Mouse (Mus musculus): ENCODE results near the gene Uxs1.

Gene Uxs1

GRCm38 (mm10) chr1:43803906-43804474 is 23.6 kb downstream of the Uxs1 start:
- in situ Hi-C loops (cut with MboI; ENCODE audit: unreplicated experiment in 2 of 2): no loop called here

DNA sequence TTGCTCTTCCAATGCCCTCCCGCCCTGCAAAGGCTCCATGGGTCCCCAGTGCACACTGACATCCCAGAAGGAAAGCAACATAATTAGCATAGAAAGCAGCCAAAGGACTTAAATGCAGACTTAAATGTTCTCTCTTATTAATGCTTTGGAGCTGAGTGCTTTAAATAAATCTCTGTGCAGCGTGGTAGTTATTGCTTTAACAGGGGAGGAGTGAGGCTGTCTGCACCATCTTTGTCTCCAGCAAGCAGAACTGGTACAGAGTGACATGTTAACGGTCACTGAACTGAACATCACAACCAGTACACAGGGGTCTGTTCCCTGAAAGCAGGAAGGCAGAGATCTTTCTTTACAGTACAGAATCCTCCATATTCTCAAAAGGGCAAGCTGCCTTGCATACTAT is 29.6 kb downstream of the Uxs1 start:
- in situ Hi-C loops (cut with MboI; ENCODE audit: unreplicated experiment in 2 of 2): no loop called here

DNA sequence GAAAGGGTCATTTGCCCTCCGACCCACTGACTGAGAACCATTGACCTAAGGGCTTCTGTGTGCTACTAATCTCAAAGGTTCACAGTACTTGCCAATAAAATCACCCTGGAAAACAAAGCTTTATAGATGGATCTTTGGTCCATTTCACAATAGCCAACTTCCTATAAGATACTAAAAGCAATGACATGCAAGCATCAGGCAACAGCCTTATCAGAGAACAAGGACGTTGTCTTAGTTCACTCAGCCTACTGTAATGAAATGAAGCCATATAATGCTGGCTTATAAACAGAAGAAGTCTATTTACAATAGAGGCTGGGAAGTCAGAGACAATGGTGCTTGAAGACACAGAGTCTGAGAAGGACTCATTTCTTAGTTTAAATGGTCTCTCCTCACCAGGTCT is 37.8 kb downstream of the Uxs1 start:
- in situ Hi-C loops (cut with MboI; ENCODE audit: unreplicated experiment in 2 of 2): no loop called here

- in situ Hi-C loops (cut with MboI; ENCODE audit: unreplicated experiment in 2 of 2): no loop called here
Measured at GRCm38 (mm10) chr1:43786711-43787110, 40.9 kb downstream of the Uxs1 start.

DNA sequence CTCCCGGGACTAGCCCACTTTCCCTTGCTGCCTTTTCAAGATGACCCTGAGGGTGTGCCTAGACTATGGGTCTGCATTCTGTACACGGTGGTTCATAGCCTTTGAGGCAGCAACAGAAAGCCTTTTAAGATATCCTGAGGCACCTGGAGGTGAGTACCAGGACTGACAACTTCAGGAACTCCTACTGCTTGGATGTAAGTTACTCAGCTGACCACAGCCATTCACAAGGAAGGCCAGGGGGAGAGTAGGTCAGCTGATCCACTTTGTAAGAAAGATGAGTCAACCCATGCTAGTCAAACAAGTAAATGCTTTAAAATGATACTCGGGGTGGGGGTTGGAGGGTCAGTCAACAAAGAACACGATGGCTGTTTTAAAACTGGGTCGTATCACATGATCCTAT is 42.3 kb downstream of the Uxs1 start:
- in situ Hi-C loops (cut with MboI; ENCODE audit: unreplicated experiment in 2 of 2): no loop called here

- in situ Hi-C loops (cut with MboI; ENCODE audit: unreplicated experiment in 2 of 2): no loop called here
Measured at GRCm38 (mm10) chr1:43783186-43783585, 44.4 kb downstream of the Uxs1 start.

- in situ Hi-C loops (cut with MboI; ENCODE audit: unreplicated experiment in 2 of 2): no loop called here
Measured at GRCm38 (mm10) chr1:43782680-43783079, 44.9 kb downstream of the Uxs1 start.

- in situ Hi-C loops (cut with MboI; ENCODE audit: unreplicated experiment in 2 of 2): no loop called here
Measured at GRCm38 (mm10) chr1:43781672-43782071, 45.9 kb downstream of the Uxs1 start.

DNA sequence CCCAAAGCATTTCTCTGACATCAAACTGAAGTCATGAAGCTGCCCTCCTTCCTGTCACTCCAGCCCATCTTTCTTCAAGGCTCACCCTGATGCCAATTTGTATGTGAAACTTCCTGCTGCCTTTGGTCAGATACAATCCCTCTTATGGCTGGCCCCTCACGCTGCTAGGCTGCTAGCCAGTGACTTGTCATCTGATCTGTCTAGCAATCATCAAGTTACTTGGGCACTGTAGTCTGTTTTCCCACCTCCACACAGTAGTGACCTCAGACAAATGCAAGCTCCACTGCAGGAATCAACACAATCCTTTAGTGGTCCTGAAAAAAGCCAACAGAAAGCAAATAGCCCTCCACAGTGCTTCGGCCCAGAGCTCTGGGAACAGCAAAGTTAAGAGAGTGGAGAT is 46.4 kb downstream of the Uxs1 start:
- in situ Hi-C loops (cut with MboI; ENCODE audit: unreplicated experiment in 2 of 2): no loop called here

GRCm38 (mm10) chr1:43776106-43776505 is 51.5 kb downstream of the Uxs1 start:
- in situ Hi-C loops (cut with MboI; ENCODE audit: unreplicated experiment in 2 of 2): no loop called here

- in situ Hi-C loops (cut with MboI; ENCODE audit: unreplicated experiment in 2 of 2): loop anchor here (25.0 kb wide), 3 partner anchors 1538 to 1988 kb away; partner anchors contain the start of gene Col3a1 (in 1 of the 2)
Measured at GRCm38 (mm10) chr1:43774126-43774525, 53.5 kb downstream of the Uxs1 start.

- in situ Hi-C loops (cut with MboI; ENCODE audit: unreplicated experiment in 2 of 2): loop anchor here (25.0 kb wide), 3 partner anchors 1540 to 1990 kb away; partner anchors contain the start of gene Col3a1 (in 1 of the 2)
Measured at GRCm38 (mm10) chr1:43772694-43773093, 54.9 kb downstream of the Uxs1 start.

- in situ Hi-C loops (cut with MboI; ENCODE audit: unreplicated experiment in 2 of 2): loop anchor here (25.0 kb wide), 3 partner anchors 1542 to 1992 kb away; partner anchors contain the start of gene Col3a1 (in 1 of the 2)
Measured at GRCm38 (mm10) chr1:43770032-43770431, 57.6 kb downstream of the Uxs1 start.

DNA sequence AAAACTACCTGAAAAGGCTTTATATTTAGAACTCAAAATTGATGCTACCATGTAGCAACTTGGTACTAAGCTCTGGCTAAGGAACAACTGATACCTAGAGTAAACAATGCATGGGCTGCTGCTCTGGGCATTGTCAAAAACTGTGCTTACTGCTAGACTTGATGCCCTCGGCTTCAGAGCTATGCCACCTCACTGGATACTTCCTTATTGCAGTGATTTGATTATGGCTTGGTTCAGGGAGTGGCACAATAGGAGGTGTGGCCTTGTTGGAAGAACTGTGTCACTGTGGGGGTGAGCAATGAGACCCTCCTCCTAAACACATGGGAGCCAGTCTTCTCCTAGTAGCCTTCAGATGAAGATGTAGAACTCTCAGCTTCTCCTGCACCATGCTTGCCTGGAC is 58.3 kb downstream of the Uxs1 start:
- in situ Hi-C loops (cut with MboI; ENCODE audit: unreplicated experiment in 2 of 2): loop anchor here (10.0 to 25.0 kb wide), 6 partner anchors 665 to 1993 kb away; partner anchors contain the start of gene Col3a1 (in 2 of the 2)

GRCm38 (mm10) chr1:43768385-43768990 is 59.1 kb downstream of the Uxs1 start:
- in situ Hi-C loops (cut with MboI; ENCODE audit: unreplicated experiment in 2 of 2): loop anchor here (10.0 to 25.0 kb wide), 6 partner anchors 666 to 1994 kb away; partner anchors contain the start of gene Col3a1 (in 2 of the 2)

DNA sequence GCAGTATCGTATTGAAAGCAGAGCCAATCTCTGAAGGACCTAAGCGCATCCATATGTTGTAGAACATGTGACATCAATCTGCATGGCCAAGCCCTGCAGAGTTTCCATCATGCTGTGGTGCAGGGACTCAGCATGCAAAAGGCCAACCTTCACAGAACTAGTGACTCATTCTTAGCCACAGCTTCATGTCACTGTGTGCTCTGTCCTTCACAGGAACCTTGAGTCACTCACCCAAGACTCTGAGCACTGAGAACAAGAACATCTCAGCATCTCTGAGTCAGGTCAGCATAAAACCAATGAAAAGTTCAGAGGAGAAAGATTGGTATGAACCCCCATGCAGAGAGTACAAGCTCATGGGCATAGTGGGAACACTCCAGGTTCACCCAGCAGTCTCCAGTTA is 61.3 kb downstream of the Uxs1 start:
- in situ Hi-C loops (cut with MboI; ENCODE audit: unreplicated experiment in 2 of 2): loop anchor here (10.0 to 25.0 kb wide), 6 partner anchors 668 to 1996 kb away; partner anchors contain the start of gene Col3a1 (in 2 of the 2)

DNA sequence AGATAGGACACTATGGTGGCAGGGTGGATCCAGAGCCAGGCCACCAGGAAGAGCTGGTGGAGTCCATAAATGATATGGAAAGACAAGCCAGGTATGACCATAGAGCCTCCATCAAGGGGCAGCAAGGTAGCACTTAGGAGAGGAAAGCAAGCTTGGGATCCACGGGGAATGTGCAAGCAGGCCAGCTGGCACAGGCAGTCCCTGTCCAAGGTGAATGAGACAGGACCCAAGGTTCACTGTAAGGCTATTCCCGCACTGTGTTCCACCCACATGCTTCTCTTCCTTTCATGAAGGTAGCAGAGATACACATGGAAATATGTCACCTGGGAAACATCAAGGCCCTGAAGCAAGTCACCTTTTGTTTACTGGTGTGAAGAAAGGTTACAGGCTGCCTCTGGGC is 63.1 kb downstream of the Uxs1 start:
- in situ Hi-C loops (cut with MboI; ENCODE audit: unreplicated experiment in 2 of 2): loop anchor here (5.0 to 25.0 kb wide), 12 partner anchors 133 to 1998 kb away; partner anchors contain the start of genes Col3a1 (in 2 of the 2) and Gm8251 (in 1 of the 2)

- in situ Hi-C loops (cut with MboI; ENCODE audit: unreplicated experiment in 2 of 2): loop anchor here (5.0 to 25.0 kb wide), 12 partner anchors 137 to 2002 kb away; partner anchors contain the start of genes Col3a1 (in 2 of the 2) and Gm8251 (in 1 of the 2)
Measured at GRCm38 (mm10) chr1:43760085-43760484, 67.5 kb downstream of the Uxs1 start.

DNA sequence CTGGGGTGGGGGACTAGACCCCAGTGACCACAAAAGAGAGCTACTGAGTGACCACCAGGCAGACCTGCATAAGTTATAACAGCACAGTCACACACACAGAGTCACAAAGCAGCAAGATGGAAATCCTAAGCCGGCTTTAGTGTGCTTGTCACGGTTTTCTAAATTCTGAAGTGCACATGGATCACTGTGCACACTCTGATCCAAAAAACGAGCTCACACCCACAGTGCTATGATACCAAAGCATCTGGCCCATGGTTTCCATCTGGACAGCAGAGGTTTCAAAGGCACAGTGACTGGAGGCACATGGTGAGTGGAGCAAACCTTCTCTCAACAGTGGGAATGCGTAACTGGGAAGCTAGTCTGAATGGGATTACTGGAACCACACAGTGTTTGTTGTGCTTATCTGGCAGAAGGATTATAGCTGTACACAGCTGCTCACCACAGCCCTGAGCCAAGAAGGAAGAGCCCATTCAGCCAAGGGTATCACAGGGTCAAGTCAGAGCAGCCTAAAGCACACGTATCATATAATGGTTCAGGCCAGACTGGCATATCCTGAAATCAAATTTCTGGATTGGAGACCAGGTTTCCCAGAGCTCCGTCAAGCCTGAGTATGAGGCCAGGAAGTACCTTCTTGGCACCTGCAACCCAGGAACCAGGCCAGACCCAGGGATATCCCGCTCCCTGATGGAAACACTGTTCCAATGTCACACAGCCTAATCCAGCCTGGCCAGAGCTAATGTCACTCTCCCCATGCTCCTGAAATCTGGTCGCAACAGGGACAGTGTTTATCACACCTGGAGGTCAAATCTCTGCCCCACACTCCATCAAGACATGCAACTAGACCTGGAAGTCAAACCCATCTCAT is 72.9 kb downstream of the Uxs1 start:
- in situ Hi-C loops (cut with MboI; ENCODE audit: unreplicated experiment in 2 of 2): loop anchor here (10.0 to 25.0 kb wide), 4 partner anchors 680 to 2008 kb away; partner anchors contain the start of gene Col3a1 (in 1 of the 2)

DNA sequence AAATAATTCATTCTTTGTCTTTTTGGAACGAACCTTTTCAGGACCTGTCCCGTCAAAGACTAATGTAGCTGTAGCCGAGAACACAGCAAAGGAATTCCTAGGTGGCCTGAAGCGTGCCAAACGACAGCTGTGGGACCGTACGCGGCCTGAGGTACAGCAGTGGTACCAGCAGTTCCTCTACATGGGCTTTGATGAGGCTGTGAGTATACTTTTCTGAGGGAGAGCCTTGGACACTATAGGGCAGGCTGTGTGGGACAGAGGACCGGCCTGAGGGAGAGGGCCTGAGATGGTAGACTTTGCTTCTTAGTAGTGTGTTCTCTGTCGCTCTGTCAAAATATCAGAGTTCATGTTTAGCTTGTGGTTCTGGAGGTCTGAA is 89.1 kb downstream of the Uxs1 start:
- in situ Hi-C loops (cut with MboI; ENCODE audit: unreplicated experiment in 2 of 2): loop anchor here (25.0 kb wide), 1 partner anchor 826 kb away; no protein-coding TSS in a partner anchor

Measured in v-Abl transformed pro-B cells (cell line).